Mouse (Mus musculus) embryonic facial prominence, embryonic 12.5 days (tissue): Measurements from ENCODE around the gene Lin52. TPM values are rescaled to one million over a fixed set of nuclear protein-coding genes. Genes with fewer than 3 reads are reported as not detected.

Source experiments
- ATAC-seq: fragments of 200-750 bp; cut with Nextera tagmentation; 2 replicates; pipeline ENCODE4 v1.8.0; 2017; ENCODE audit not compliant: insufficient number of reproducible peaks, insufficient read depth, low FRiP score, low TSS enrichment
- H3K27ac ChIP-seq: fragments of 300-500 bp; sonication (generic); 2 replicates; pipeline ENCODE4 v1.5.1; 2016; ENCODE audit warnings: mild to moderate bottlenecking
- H3K27me3 ChIP-seq: fragments of 300-500 bp; sonication (generic); 2 replicates; pipeline ENCODE4 v1.6.1; 2016; ENCODE audit warnings: mild to moderate bottlenecking, moderate library complexity
- H3K36me3 ChIP-seq: fragments of 300-500 bp; sonication (generic); 2 replicates; pipeline ENCODE4 v1.6.1; 2016; ENCODE audit warnings: mild to moderate bottlenecking
- H3K4me1 ChIP-seq: fragments of 300-500 bp; sonication (generic); 2 replicates; pipeline ENCODE4 v1.6.1; 2016
- H3K4me2 ChIP-seq: fragments of 300-500 bp; sonication (generic); replicated peaks from 2 replicates; pipeline ENCODE4 v1.6.1; 2016; ENCODE audit warnings: mild to moderate bottlenecking, moderate library complexity
- H3K4me3 ChIP-seq: fragments of 300-500 bp; sonication (generic); 2 replicates; pipeline ENCODE4 v1.5.1; 2016; ENCODE audit warnings: mild to moderate bottlenecking
- H3K9ac ChIP-seq: fragments of 300-500 bp; sonication (generic); 2 replicates; pipeline ENCODE4 v1.6.1; 2016; ENCODE audit warnings: mild to moderate bottlenecking, moderate library complexity
- H3K9me3 ChIP-seq: fragments of 300-500 bp; sonication (generic); 2 replicates; pipeline ENCODE4 v1.6.1; 2016; ENCODE audit warnings: mild to moderate bottlenecking, moderate library complexity
- WGBS: fragments of 180-500 bp; shearing (Covaris S2); methylation state at CpG from one replicate; pipeline ENCODE4 v1.1.7; 2016; 5-methylcytosine and 5-hydroxymethylcytosine counted together
- polyA plus RNA-seq: library from polyadenylated mRNA; unstranded; fragments of >200 nt; fragmentation: Nextera tagmentation; extraction: Ambion mirVana; gene quantifications from 2 replicates; pipeline ENCODE4 v1.2.1, GENCODE M21; 2016

Lin52 gene
- 29.8 and 30.9 TPM in 2 replicates for polyA plus RNA-seq

DNA sequence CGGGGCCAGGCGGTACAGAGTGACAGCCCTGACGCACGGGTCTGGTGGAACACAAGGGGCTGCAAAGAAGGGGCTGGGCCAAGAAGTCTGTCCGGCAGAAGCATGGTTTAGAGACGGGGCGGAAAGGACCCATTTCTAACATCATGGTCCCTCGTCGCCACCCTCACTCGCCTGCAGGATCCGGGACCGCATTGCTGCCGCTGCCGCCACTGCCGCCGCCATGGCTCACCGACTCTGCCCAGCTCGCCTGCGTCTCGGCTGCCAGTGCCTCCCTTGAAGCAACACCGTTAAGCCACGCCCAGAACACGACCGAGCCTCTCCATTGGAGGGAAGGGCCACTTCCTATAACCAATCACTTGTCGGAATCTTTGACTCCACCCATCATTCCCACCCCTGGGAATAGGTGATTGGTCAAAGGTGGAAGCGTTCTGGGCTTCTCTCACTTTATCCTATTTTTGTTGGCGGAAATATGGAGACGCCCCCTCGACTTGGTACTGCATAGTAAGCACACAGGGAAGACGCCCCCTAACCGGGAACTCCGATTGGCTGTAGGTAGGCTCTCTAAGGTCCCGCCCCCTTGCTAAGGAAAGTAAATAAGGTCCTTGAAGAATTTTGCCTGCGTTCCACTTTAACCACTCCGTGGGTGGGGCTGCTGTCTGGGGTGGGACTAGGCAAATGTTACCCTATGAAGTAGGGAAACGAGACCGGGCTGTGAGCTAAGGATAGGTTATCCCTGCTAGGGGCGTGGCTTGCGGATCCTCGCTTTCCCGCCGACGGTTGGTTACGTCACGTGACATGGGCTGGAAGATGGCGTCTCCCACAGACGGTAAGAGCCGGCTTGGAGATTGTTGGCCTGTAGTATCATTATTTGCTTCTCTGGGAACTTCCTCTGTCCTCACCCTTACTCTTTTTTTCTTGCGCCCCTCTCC, at the start of gene Lin52, which contains the start of gene Aldh6a1:
Gene Lin52 (plus strand): TSS at position 705 of the 929 bp plus-strand sequence.
Gene Aldh6a1 (minus strand): TSS at position 287 of the 929 bp plus-strand sequence.
- peak within 1 kb of the TSS; percentile 82 for H3K4me2 ChIP-seq
- peak within 1 kb of the TSS; percentile 60 for H3K9ac ChIP-seq
- WGBS = under 1% methylated on average over 49 of the region's 49 CpGs

GRCm38 (mm10) chr12:84402923-84403322, 48.3 kb upstream of the Lin52 start:
- no peak for ATAC-seq
- H3K9me3 ChIP-seq = no peaks in the 10 kb centered on the region
- WGBS = 77% methylated on average over 9 of the region's 9 CpGs
- H3K9ac ChIP-seq = no peak overlapping the region
- H3K36me3 ChIP-seq = no peaks in the 10 kb centered on the region
- no peak overlapping the region for H3K27ac ChIP-seq
- no peak overlapping the region for H3K4me3 ChIP-seq
- H3K27me3 ChIP-seq = no peaks in the 10 kb centered on the region
- H3K4me2 ChIP-seq = no peak overlapping the region
- 0 out of 2 replicates have a peak, but pooled peaks cover 3% of the 10 kb centered on the region for H3K4me1 ChIP-seq

More for the DNA sequence above, at the start of gene Lin52, which contains the start of gene Aldh6a1:
- H3K4me1 ChIP-seq = peaks cover 17% of the 10 kb centered on the region
- ATAC-seq = peak; percentile 99
- no peaks in the 10 kb centered on the region for H3K9me3 ChIP-seq
- H3K27ac ChIP-seq = peak within 1 kb of the TSS; percentile 59; the same call in 1 of the 2 replicates
- peak within 1 kb of the TSS; percentile 90 for H3K4me3 ChIP-seq
- no peaks in the 10 kb centered on the region for H3K36me3 ChIP-seq
- H3K27me3 ChIP-seq = 0 out of 2 replicates have a peak, but pooled peaks cover 3% of the 10 kb centered on the region

DNA sequence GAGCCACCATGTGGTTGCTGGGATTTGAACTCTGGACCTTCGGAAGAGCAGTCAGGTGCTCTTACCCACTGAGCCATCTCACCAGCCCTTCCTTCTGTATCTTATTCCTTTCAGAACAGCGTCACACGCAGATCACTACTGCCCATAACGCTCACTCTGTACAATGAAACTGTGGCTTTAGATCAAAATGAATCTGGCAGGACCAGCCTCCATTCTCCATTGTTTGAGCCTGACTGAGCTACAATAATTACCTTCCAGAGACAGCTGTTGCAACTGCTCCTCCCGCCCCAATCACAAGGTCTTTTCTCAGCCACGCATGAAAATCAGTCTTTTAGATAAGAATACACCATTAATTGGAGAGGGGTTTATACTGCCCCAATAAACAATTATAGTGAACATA, 46.7 kb upstream of the Lin52 start:
- Histone ChIP-seq H3K9me3 (no peaks in the 10 kb centered on the region), H3K27ac (no peak overlapping the region), H3K36me3 (no peaks in the 10 kb centered on the region), H3K4me3 (no peak overlapping the region), H3K4me1 (0 out of 2 replicates have a peak, but pooled peaks cover 3% of the 10 kb centered on the region), H3K4me2 (no peak overlapping the region), H3K27me3 (no peaks in the 10 kb centered on the region), H3K9ac (no peak overlapping the region)
- 85% methylated on average over 6 of the region's 6 CpGs for WGBS
- no peak for ATAC-seq

GRCm38 (mm10) chr12:84407259-84407658, 44.0 kb upstream of the Lin52 start:
- 58% methylated on average over 4 of the region's 4 CpGs for WGBS
- ATAC-seq = no peak
- H3K4me2 ChIP-seq = no peak overlapping the region
- 0 out of 2 replicates have a peak, but pooled peaks cover 3% of the 10 kb centered on the region for H3K4me1 ChIP-seq
- no peaks in the 10 kb centered on the region for H3K27me3 ChIP-seq
- H3K9me3 ChIP-seq = no peaks in the 10 kb centered on the region
- H3K9ac ChIP-seq = no peak overlapping the region
- H3K4me3 ChIP-seq = no peak overlapping the region
- no peaks in the 10 kb centered on the region for H3K36me3 ChIP-seq
- no peak overlapping the region for H3K27ac ChIP-seq

- no peaks in the 10 kb centered on the region for H3K27me3 ChIP-seq
- H3K4me1 ChIP-seq = 0 out of 2 replicates have a peak, but pooled peaks cover 3% of the 10 kb centered on the region
- 2% methylated on average over 36 of the region's 52 CpGs for WGBS
- peak overlapping the region; percentile 77 for H3K27ac ChIP-seq
- no peaks in the 10 kb centered on the region for H3K9me3 ChIP-seq
- H3K4me2 ChIP-seq = peak overlapping the region; percentile 95
- H3K9ac ChIP-seq = peak overlapping the region; percentile 83
- H3K4me3 ChIP-seq = peak overlapping the region; percentile 70
- ATAC-seq = peak; percentile 43; the same call in 1 of the 2 replicates
- no peaks in the 10 kb centered on the region for H3K36me3 ChIP-seq
Measured at GRCm38 (mm10) chr12:84407874-84408818, 43.1 kb upstream of the Lin52 start.

- no peaks in the 10 kb centered on the region for H3K27me3 ChIP-seq
- peak within 1 kb of the TSS; percentile 77 for H3K27ac ChIP-seq
- 2% methylated on average over 60 of the region's 63 CpGs for WGBS
Measured at GRCm38 (mm10) chr12:84408819-84409507, 42.3 kb upstream of the Lin52 start, which contains the start of the genes Entpd5 and Bbof1. Entpd5 (minus strand) TSS chr12:84409029. Bbof1 (plus strand) TSS chr12:84409071.

GRCm38 (mm10) chr12:84416834-84417604, 34.2 kb upstream of the Lin52 start, which contains the start of gene Rnf113a2:
Rnf113a2 (plus strand) TSS chr12:84417196.
- WGBS = 3% methylated on average over 50 of the region's 50 CpGs

More at GRCm38 (mm10) chr12:84408819-84409507, 42.3 kb upstream of the Lin52 start, which contains the start of the genes Entpd5 and Bbof1:
- H3K9ac ChIP-seq = peak within 1 kb of the TSS; percentile 83
- peak within 1 kb of the TSS; percentile 95 for H3K4me2 ChIP-seq
- no peaks in the 10 kb centered on the region for H3K36me3 ChIP-seq
- no peaks in the 10 kb centered on the region for H3K9me3 ChIP-seq
- peak within 1 kb of the TSS; percentile 70 for H3K4me3 ChIP-seq
- ATAC-seq = peak; percentile 82
- 0 out of 2 replicates have a peak, but pooled peaks cover 3% of the 10 kb centered on the region for H3K4me1 ChIP-seq

GRCm38 (mm10) chr12:84417605-84417922, 33.7 kb upstream of the Lin52 start:
- peak overlapping the region; percentile 47 for H3K4me3 ChIP-seq
- 0 out of 2 replicates have a peak overlapping the region, but pooled peaks have one; percentile 24 for H3K27ac ChIP-seq
- no peak for ATAC-seq
- H3K9me3 ChIP-seq = no peaks in the 10 kb centered on the region
- no peaks in the 10 kb centered on the region; the same call in 1 of the 2 replicates for H3K27me3 ChIP-seq
- no peaks in the 10 kb centered on the region for H3K36me3 ChIP-seq
- WGBS = 35% methylated on average over 18 of the region's 18 CpGs
- H3K4me1 ChIP-seq = no peaks in the 10 kb centered on the region
- H3K4me2 ChIP-seq = peak overlapping the region; percentile 60
- peak overlapping the region; percentile 56 for H3K9ac ChIP-seq

More at GRCm38 (mm10) chr12:84416834-84417604, 34.2 kb upstream of the Lin52 start, which contains the start of gene Rnf113a2:
- no peaks in the 10 kb centered on the region; the same call in 1 of the 2 replicates for H3K27me3 ChIP-seq
- H3K4me1 ChIP-seq = no peaks in the 10 kb centered on the region
- H3K36me3 ChIP-seq = no peaks in the 10 kb centered on the region
- H3K9me3 ChIP-seq = no peaks in the 10 kb centered on the region
- 0 out of 2 replicates have a peak within 1 kb of the TSS, but pooled peaks have one; percentile 24 for H3K27ac ChIP-seq
- peak within 1 kb of the TSS; percentile 56 for H3K9ac ChIP-seq
- H3K4me3 ChIP-seq = peak within 1 kb of the TSS; percentile 47
- peak within 1 kb of the TSS; percentile 60 for H3K4me2 ChIP-seq
- no peak for ATAC-seq

DNA sequence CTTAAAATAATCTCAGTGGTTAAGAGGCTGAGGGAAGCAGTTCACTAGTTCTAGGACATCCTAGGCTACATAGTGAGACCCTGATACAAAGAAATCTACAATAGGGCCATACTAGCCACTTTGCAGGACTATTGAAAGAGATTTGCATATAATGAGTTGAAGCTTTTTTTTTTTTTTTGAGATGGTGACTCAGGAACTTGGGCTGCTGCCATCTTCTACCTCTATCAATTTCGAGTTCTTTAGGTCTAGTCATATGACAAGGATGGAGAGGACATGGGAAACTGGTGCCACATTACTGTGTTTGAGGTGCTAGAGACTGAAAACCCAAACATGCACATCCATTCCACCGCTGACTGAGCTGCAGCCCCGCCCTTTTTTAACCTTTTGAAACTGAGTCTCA, 27.2 kb upstream of the Lin52 start:
- H3K27ac ChIP-seq = no peak overlapping the region
- H3K9ac ChIP-seq = no peak overlapping the region
- no peaks in the 10 kb centered on the region for H3K4me1 ChIP-seq
- no peaks in the 10 kb centered on the region for H3K9me3 ChIP-seq
- H3K4me3 ChIP-seq = no peak overlapping the region
- ATAC-seq = no peak
- 58% methylated on average over 3 of the region's 3 CpGs for WGBS
- H3K4me2 ChIP-seq = no peak overlapping the region
- no peaks in the 10 kb centered on the region for H3K36me3 ChIP-seq
- H3K27me3 ChIP-seq = no peaks in the 10 kb centered on the region; the same call in 1 of the 2 replicates

DNA sequence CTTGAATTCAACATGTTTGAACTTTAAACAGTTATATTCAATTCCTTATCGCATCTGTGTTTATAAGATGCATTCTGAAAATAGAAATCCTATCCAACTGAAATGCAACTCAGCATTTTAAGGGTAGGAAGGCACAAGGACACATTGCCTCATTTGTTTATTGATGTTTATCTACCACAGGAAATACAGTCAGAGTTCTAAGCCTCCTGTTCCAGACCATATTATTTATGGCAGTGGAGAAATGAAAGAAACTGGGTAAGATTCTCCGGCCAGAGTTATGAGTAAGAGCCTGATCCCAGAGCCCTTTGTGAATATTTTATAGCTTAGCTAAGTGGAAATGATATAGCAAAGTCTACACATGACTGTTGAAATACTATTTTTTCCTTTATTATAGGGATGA, 21.4 kb upstream of the Lin52 start:
- Histone ChIP-seq H3K36me3 (0 out of 2 replicates have a peak, but pooled peaks cover 9% of the 10 kb centered on the region), H3K27ac (no peak overlapping the region), H3K9me3 (no peaks in the 10 kb centered on the region), H3K27me3 (no peaks in the 10 kb centered on the region), H3K9ac (no peak overlapping the region), H3K4me1 (no peaks in the 10 kb centered on the region), H3K4me3 (no peak overlapping the region), H3K4me2 (no peak overlapping the region)
- no peak for ATAC-seq
- WGBS = 89% methylated on average over 2 of the region's 2 CpGs
